Mouse (Mus musculus): ENCODE data around the gene Rab25. TPM values are rescaled to one million over a fixed set of nuclear protein-coding genes. Genes with fewer than 3 reads are reported as not detected.
A peak's percentile ranks its signal among the peaks of the same experiment; 100 is the strongest.

The Rab25 gene
- polyA plus RNA-seq, 1 experiment, result 0.10 TPM

DNA sequence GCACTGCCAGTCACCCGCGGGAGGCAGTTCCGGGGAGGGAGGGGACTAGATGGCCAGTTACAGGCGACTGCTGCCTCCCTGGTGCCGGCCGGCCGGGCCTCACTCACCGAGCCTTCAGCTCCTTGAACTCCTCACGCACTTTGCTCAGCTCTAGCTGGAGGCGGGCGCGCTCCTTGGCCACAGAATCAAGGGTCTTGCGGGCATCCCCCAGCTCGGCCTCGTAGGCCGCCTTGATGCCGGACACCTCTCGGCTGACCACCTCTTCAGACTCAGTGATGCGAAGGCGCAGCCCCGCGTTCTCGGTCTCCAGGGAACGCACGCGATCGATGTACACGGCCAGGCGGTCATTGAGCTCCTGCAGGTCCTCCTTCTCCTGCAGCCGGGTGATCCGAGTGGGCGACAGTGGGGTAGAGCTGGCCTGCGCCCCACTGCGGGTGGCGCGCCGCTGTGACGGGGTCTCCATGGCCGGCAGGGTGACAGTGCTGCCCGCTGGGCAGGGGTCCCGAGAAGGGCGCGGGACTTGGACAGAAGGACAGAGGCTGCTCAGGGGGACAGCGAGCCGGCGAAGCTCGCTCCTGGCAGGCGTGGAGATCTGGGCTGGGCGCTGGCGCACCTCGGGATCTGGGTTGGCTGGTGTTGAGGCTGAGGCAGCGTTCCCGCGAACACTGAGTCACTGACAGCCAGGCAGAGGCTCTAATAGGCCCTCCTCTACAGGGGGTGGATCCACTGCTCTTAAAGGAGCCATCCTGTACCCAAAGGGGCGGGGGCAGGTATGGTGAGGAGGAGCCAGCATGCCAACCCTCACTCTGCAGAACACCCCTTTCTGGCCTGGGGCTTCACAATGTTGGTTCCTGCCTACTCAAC lies 45.2 kb downstream of the Rab25 start:
- H3K4me1 ChIP-seq (ENCODE audit: control insufficient read depth, insufficient read depth, low read length), result peaks cover 18% of the 10 kb centered on the region
- H3K36me3 ChIP-seq (ENCODE audit: control insufficient read depth, insufficient read depth, low read length), result no peaks in the 10 kb centered on the region
- H3K4me3 ChIP-seq (ENCODE audit: control insufficient read depth, low read depth, low read length), result peak overlapping the region; percentile 60
- H3K27ac ChIP-seq (ENCODE audit: control insufficient read depth, insufficient read depth, low read depth, low read length), result peak overlapping the region; percentile 23; the same call in 1 of the 2 replicates
- no peaks in the 10 kb centered on the region for H3K27me3 ChIP-seq (ENCODE audit: control insufficient read depth, insufficient read depth, low read length)
- no peak for TF ChIP-seq CTCF (IDR thresholded peaks at IDR 0.05; ENCODE audit: control insufficient read depth, insufficient read depth, insufficient replicate concordance, low read depth, low read length)
- peak; percentile 69; the same call in 1 of the 2 replicates for TF ChIP-seq POLR2A (IDR thresholded peaks at IDR 0.05; ENCODE audit: control insufficient read depth, low read depth, low read length)

DNA sequence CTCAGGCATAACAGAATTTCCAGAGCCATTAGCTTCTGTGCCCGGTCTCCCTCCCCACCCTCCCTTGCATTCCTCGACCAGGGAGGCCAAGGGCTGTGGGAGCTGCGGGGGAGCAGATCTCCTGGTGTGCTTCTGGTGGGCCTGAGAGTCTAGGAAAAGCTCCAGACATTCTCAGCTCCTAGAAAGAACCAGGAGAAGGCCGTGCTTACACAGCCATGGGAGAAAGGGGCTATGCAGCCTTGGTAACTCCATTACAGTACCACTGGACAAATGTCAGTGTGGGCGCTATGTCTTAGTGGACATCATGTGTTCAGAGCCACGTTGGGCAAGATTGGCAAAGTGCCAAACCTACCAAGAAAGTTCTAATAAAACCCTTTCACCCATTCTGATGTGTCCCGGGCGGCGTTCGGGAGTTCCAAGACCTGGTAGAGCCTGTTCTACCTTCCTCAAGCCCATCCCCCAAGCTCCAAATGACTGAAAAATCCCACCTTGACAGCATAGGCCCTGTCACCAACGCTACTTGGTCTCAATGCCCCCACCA lies 46.0 kb downstream of the Rab25 start:
- Histone ChIP-seq H3K4me3 (ENCODE audit: control insufficient read depth, low read depth, low read length) (peak overlapping the region; percentile 60), H3K4me1 (ENCODE audit: control insufficient read depth, insufficient read depth, low read length) (peaks cover 18% of the 10 kb centered on the region), H3K27me3 (ENCODE audit: control insufficient read depth, insufficient read depth, low read length) (no peaks in the 10 kb centered on the region), H3K36me3 (ENCODE audit: control insufficient read depth, insufficient read depth, low read length) (no peaks in the 10 kb centered on the region), H3K27ac (ENCODE audit: control insufficient read depth, insufficient read depth, low read depth, low read length) (peak overlapping the region; percentile 26; the same call in 1 of the 2 replicates)
- no peak for TF ChIP-seq POLR2A (IDR thresholded peaks at IDR 0.05; ENCODE audit: control insufficient read depth, low read depth, low read length)
- TF ChIP-seq CTCF (IDR thresholded peaks at IDR 0.05; ENCODE audit: control insufficient read depth, insufficient read depth, insufficient replicate concordance, low read depth, low read length), result no peak

- H3K27ac ChIP-seq (ENCODE audit: control insufficient read depth, insufficient read depth, low read depth, low read length), result no peak overlapping the region
- TF ChIP-seq CTCF (IDR thresholded peaks at IDR 0.05; ENCODE audit: control insufficient read depth, insufficient read depth, insufficient replicate concordance, low read depth, low read length) (no peak), POLR2A (IDR thresholded peaks at IDR 0.05; ENCODE audit: control insufficient read depth, low read depth, low read length) (no peak)
- H3K27me3 ChIP-seq (ENCODE audit: control insufficient read depth, insufficient read depth, low read length), result no peaks in the 10 kb centered on the region
- H3K4me1 ChIP-seq (ENCODE audit: control insufficient read depth, insufficient read depth, low read length), result peaks cover 18% of the 10 kb centered on the region
- no peaks in the 10 kb centered on the region for H3K36me3 ChIP-seq (ENCODE audit: control insufficient read depth, insufficient read depth, low read length)
- H3K4me3 ChIP-seq (ENCODE audit: control insufficient read depth, low read depth, low read length), result no peak overlapping the region
These were observed 46.6 kb downstream of the Rab25 start for GRCm38 (mm10) chr3:88501366-88502030.

- Histone ChIP-seq H3K4me3 (ENCODE audit: control insufficient read depth, low read depth, low read length) (no peak overlapping the region), H3K36me3 (ENCODE audit: control insufficient read depth, insufficient read depth, low read length) (no peaks in the 10 kb centered on the region), H3K4me1 (ENCODE audit: control insufficient read depth, insufficient read depth, low read length) (peaks cover 18% of the 10 kb centered on the region), H3K27me3 (ENCODE audit: control insufficient read depth, insufficient read depth, low read length) (no peaks in the 10 kb centered on the region), H3K27ac (ENCODE audit: control insufficient read depth, insufficient read depth, low read depth, low read length) (no peak overlapping the region)
- no peak for TF ChIP-seq POLR2A (IDR thresholded peaks at IDR 0.05; ENCODE audit: control insufficient read depth, low read depth, low read length)
- no peak for TF ChIP-seq CTCF (IDR thresholded peaks at IDR 0.05; ENCODE audit: control insufficient read depth, insufficient read depth, insufficient replicate concordance, low read depth, low read length)
These were observed 47.3 kb downstream of the Rab25 start for GRCm38 (mm10) chr3:88500655-88501365.

- Histone ChIP-seq H3K36me3 (ENCODE audit: control insufficient read depth, insufficient read depth, low read length) (no peaks in the 10 kb centered on the region), H3K27me3 (ENCODE audit: control insufficient read depth, insufficient read depth, low read length) (no peaks in the 10 kb centered on the region), H3K4me3 (ENCODE audit: control insufficient read depth, low read depth, low read length) (no peak overlapping the region), H3K27ac (ENCODE audit: control insufficient read depth, insufficient read depth, low read depth, low read length) (no peak overlapping the region), H3K4me1 (ENCODE audit: control insufficient read depth, insufficient read depth, low read length) (peaks cover 15% of the 10 kb centered on the region)
- TF ChIP-seq POLR2A (IDR thresholded peaks at IDR 0.05; ENCODE audit: control insufficient read depth, low read depth, low read length), result no peak
- no peak for TF ChIP-seq CTCF (IDR thresholded peaks at IDR 0.05; ENCODE audit: control insufficient read depth, insufficient read depth, insufficient replicate concordance, low read depth, low read length)
These were observed 48.0 kb downstream of the Rab25 start for GRCm38 (mm10) chr3:88500087-88500486.

DNA sequence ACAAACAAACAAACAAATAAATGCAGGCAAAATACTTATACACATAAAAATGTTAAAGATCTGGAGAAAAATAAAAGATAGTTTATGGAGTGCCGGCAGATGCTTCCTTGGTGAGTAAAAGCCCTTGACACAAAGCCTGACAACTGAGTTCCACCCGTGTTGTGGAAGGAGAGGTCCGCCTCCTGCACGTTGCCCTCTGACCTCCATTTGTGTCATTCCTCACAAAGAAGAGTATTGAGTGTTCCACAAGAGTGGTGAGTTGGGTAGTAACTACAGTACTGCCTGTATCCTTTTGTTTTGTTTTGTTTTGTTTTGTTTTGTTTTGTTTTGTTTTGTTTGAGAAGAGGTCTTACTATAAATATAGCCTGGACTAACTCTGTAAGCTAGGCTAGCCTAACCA lies 48.5 kb downstream of the Rab25 start:
- Histone ChIP-seq H3K4me3 (ENCODE audit: control insufficient read depth, low read depth, low read length) (no peak overlapping the region), H3K4me1 (ENCODE audit: control insufficient read depth, insufficient read depth, low read length) (peaks cover 18% of the 10 kb centered on the region), H3K36me3 (ENCODE audit: control insufficient read depth, insufficient read depth, low read length) (no peaks in the 10 kb centered on the region), H3K27me3 (ENCODE audit: control insufficient read depth, insufficient read depth, low read length) (no peaks in the 10 kb centered on the region), H3K27ac (ENCODE audit: control insufficient read depth, insufficient read depth, low read depth, low read length) (no peak overlapping the region)
- TF ChIP-seq CTCF (IDR thresholded peaks at IDR 0.05; ENCODE audit: control insufficient read depth, insufficient read depth, insufficient replicate concordance, low read depth, low read length) (no peak), POLR2A (IDR thresholded peaks at IDR 0.05; ENCODE audit: control insufficient read depth, low read depth, low read length) (no peak)

Measured in testis, adult 2 months (tissue).